Mouse (Mus musculus): Measurements from ENCODE around the gene Armc2.

- TF ChIP-seq POLR2A (IDR thresholded peaks at IDR 0.05; ENCODE audit: low read depth, low read length) (no peak), CTCF (conservative IDR thresholded peaks at IDR 0.05; ENCODE audit: insufficient read depth, insufficient read length, low read depth, low read length) (no peak)
These were observed 25.1 kb upstream of the Armc2 start for GRCm38 (mm10) chr10:42043307-42043706.
